Mouse (Mus musculus) adrenal gland (tissue): ENCODE data around the gene Ppdpf.
"Not testable (repeated sequence)": the region's sequence is repeated elsewhere in the genome, so short reads cannot be mapped to it uniquely, and the experiment has no call there.

Experiments
- intact Hi-C: fragments of 180-260 bp; cut with DNase I; formaldehyde crosslinking; loops from one replicate; pipeline ENCODE4 v1.15.1; 2025

Gene Ppdpf

DNA sequence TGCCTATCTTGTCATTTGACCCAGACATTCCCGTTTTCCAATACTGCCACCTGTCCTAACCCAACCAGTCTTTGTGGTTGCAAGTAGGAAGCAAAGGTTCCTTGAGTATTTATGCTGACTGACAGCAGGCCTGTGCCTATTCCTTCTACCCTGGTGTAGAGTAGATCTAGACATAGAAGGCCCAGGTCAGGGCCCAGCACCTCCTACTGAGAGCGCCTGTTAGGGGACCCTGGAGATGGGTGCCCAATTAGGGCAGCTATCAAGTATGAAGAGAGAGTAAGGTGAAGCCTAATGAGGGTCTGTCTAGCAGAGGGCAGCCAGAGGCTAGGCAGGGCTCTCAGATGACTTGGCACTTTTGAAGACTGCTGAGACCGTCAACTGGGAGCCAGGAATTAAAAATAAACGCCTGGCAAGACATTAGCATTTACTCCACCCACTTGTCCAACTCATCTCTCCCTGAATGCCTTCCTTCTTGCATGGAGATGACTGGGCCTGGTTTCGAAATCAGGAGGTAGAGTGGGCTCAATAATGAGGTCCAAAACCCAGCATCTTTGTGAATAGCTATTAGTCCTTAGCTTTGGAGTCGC, 29.2 kb upstream of the Ppdpf start:
- intact Hi-C loops, result no loop called here

- intact Hi-C loops, result no loop called here
Observed at GRCm38 (mm10) chr2:181158471-181158870, 28.6 kb upstream of the Ppdpf start.

DNA sequence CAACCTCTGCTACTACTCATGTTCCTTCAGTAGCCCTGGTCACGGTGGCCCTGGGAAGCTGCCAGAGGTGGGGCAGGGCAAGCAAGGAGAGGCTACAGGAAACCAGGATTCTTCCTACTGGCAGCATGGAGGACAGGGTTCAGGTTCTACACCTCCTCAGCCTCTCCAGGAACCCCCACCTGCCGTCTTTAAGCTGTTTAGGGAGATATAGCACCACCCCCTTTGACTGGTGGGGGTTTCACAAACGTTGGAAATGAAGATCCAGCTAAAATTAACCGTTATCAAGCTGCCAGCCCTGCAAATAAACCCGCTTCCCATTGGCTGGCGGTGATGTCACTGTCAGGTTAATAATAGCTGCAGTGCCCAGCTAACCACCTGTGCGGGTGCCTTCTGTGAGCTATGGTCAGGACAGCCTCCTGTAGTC, 27.9 kb upstream of the Ppdpf start:
- intact Hi-C loops, result no loop called here

DNA sequence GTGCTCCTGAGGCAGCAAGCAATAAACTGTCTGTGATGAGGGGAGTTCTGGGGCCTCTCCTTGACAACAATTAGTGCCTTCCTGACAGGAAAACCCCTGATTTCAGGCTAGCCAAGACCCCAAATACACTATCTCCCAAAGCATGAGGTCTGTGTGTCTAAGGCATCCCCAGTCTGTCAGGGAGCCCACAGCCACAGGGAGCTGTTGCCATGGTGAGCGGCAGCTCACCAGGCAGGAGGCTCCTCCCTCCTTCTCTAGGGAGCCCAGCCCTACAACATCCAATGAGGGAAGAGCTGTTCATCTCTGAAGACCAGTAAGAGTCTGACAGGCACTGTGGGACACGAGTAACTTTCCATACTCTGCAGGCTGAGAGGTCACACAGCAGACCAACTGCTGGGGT, 27.3 kb upstream of the Ppdpf start:
- intact Hi-C loops, result no loop called here

DNA sequence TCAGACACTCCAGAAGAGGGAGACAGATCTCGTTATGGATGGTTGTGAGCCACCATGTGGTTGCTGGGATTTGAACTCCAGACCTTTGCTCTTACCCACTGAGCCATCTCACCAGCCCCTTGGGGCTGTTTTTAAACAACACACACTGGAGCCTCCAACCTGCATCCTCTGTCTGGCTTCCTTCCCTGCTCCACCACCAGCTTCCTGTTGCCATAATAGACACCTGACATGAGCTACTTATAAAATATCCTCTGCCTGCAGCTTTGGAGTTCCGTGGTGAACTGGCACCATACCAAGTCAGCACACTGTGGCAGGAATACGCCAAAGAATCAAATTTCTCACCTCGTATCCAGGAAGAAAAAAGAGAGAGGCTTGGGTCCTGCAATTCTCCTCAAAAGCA, 26.2 kb upstream of the Ppdpf start:
- intact Hi-C loops, result no loop called here

DNA sequence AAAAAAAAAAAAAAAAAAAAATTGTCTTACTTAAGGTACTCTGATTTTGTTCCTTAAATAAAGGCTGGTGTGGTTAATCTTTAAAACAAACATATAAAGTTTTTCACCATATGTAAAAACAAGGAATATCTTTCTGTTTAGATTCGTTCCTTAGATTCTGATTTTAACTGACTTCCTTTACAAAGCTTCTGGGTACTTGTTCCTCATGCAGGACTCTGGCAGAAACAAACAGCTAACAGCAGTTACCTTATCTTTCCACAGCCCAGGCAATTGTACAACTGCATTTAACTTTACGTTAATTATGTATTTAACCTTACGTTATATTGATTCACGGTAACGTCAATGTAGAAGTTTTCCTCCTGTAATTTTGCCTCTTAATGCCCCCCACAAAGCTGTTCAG, 20.6 kb upstream of the Ppdpf start:
- intact Hi-C loops, result no loop called here

DNA sequence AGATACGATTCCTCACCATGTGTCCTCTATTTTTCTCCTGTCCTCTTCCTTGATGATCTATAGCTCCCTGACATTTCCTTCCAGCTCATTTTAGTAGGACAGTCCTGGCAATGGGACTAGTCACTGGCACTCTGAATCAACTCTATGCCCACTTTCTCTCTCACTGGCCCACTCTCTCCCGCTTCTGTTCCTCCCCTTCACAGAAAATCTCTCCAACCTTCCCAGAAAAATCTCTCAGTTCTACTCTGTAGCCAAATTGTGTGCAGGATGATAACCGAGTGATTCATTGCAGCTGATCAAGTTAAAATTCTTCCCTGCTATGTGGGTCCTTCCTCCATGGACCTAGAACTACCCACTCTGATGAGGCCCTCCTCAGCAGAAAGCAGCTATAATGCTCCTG, 12.4 kb upstream of the Ppdpf start:
- intact Hi-C loops, result no loop called here

GRCm38 (mm10) chr2:181178015-181178414, 9.0 kb upstream of the Ppdpf start:
- intact Hi-C loops, result no loop called here

DNA sequence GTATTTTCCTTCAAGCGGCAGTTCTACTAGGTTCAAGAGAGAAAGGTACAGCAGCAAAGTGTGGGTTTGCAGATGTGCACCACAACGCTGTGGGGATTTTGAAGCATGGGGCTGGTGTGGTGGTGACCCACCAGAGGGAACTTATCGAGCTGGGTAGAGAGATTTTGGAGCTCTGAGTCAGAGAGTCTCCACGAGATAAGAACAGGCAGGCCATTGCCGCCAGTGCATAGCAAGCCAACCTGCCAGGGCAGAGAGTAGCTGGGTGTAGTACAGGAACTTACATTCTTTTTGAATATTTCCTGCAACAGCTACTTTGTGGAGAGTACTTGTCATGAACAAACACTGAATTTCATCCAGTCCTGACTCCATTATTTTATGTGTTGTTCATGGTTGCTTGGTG, 8.6 kb upstream of the Ppdpf start:
- intact Hi-C loops, result no loop called here

GRCm38 (mm10) chr2:181180898-181181297, 6.1 kb upstream of the Ppdpf start:
- intact Hi-C loops, result no loop called here

DNA sequence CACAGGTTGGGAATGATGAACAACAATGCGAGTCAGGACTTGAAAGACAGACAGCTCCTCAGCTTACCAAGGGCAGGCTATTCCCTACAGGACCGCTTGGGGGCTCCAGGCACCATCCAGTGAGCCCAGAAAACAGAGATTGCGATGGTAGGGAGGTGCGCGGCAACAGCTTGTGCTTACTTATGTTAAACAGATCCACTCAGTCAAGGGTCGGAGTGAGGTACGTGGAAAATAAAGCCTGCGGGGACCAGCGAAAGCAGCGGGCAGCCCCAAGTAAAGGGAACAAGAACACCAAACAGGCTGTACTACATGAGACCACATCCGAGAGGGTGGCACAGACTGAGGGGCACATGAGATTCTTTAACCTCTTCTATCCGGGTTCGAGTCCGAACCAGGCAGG, 412 bp upstream of the Ppdpf start:
- intact Hi-C loops, result loop anchor here (2.0 to 5.0 kb wide), 2 partner anchors 56 to 148 kb away; partner anchors contain the start of gene Helz2

- intact Hi-C loops, result loop anchor here (5.0 kb wide), 1 partner anchor 54 kb away; the partner anchor contains the start of gene Helz2
Observed at GRCm38 (mm10) chr2:181188681-181189080, 1.6 kb downstream of the Ppdpf start.

DNA sequence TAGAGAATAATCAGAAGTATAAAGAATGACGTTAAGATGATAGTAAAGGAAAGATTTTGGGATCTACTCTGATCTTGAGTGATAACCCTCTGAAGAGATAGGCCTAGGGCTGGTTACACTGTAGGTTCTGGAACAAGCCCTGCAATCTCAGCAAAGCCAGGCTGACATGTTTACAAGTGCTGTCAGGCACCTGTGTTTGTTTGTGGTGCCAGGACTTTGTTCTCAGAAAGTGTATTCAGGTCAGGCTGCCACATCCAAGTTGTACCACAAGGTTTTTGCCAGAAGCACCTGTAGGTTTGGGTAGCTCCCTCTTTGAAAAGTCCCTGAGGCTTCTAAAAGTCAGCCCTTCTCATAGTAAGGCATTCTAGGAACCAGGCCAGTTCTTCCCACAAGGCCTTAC, 2.3 kb downstream of the Ppdpf start:
- intact Hi-C loops, result loop anchor here (5.0 kb wide), 1 partner anchor 53 kb away; the partner anchor contains the start of gene Helz2

DNA sequence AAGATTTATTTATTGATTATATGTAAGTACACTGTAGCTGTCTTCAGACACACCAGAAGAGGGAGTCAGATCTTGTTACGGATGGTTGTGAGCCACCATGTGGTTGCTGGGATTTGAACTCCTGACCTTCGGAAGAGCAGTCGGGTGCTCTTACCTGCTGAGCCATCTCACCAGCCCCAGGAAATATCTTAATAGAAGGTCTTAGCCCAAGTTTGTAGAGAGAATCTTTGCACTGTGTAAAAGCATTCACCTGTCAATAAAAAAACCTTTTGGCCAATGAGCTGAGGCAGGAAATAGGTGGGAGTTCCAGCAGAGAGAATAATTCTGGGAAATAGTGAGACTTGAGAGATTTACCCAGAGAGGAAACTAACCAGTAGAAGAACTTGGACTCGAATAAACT, 4.3 kb downstream of the Ppdpf start:
- intact Hi-C loops, result not testable (repeated sequence)

GRCm38 (mm10) chr2:181191936-181192335, 4.9 kb downstream of the Ppdpf start:
- intact Hi-C loops, result no loop called here

GRCm38 (mm10) chr2:181193044-181193443, 6.0 kb downstream of the Ppdpf start:
- intact Hi-C loops, result no loop called here

DNA sequence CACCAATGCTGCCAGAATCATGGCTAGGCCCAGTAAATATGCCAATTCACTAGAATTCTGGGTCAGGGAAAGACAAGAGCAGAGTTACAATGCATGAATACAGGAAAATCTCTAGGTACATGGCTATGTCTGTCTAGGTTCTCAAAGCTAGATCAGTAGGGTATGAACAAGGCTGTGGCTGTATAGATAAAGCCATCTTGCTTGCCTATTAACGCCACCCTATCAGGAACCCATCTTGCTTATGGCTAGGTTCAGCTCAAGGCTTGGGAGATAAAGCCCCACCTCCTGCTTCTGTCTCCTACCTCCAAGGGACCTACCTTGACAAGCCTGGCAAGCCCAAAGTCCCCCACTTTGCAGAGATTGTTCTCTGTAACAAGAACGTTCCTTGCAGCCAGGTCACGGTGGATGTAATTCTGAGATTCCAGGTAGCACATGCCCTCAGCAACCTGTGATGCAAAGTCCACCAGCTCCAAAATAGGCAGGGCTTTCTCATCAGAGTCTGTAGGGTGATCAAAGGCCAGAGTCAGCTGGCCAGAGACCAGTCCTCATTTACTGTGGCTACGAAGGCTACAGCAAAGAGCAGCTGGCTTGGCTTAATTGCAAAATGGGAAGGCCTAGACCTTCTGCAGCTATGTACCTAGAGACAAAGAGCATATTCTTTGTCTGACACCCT, 9.7 kb downstream of the Ppdpf start:
- intact Hi-C loops, result no loop called here

GRCm38 (mm10) chr2:181201606-181202005, 14.6 kb downstream of the Ppdpf start:
- intact Hi-C loops, result no loop called here

- intact Hi-C loops, result no loop called here
Observed at GRCm38 (mm10) chr2:181202422-181202821, 15.4 kb downstream of the Ppdpf start, which contains the start of gene Ptk6. TSS of gene Ptk6 (minus strand) at chr2:181202789.

GRCm38 (mm10) chr2:181202886-181203285, 15.8 kb downstream of the Ppdpf start:
- intact Hi-C loops, result no loop called here

DNA sequence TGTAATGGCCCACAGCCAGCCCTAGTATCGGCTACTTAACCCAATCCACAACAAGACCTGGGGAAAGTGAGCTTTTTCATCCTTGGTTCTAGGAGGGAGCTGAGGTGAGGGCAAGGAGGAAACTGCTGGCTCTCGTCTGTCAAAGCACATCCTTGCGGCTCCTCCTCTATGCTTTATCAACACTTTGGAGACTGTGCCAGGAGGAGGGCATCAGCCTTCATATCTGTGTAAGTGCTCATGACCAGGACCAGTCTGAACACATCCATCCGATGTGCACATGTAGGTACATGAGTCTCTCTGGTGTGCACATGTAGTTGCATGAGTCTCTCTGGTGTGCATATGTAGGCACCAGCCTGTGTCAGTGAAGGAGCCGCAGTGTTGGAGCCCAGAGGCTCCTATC, 18.6 kb downstream of the Ppdpf start:
- intact Hi-C loops, result no loop called here

DNA sequence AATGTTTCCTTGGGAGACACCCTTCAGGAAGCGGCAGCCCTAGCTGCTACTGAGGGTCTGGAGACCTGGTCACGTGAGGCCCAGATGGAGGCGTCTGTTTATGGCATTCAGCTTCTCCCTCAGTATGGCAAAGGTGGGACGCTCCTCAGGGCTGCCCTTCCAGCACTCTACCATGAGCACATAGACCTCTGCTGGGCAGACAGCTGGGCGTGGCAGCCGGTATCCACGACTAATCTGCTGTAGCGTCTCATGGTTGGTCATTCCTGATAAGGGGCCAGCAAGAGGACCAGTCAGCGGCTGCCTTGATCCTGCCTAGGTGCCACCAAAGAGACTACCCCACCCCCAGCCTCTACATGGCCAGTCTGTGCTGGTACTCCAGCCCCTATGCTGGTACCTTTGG, 19.1 kb downstream of the Ppdpf start:
- intact Hi-C loops, result no loop called here

GRCm38 (mm10) chr2:181212389-181213020, 25.5 kb downstream of the Ppdpf start:
- intact Hi-C loops, result no loop called here
